Mouse (Mus musculus) forebrain, embryonic 12.5 days (tissue): ENCODE measurements at regions not wholly inside any gene's neighbourhood (a gene's known extent, or its start where the extent isn't known, plus 50 kb on each side); places are given as distances from the start of the nearest gene placed in this dataset.
A peak's percentile ranks its signal among the peaks of the same experiment; 100 is the strongest.
"Not testable (repeated sequence)": the region's sequence is repeated elsewhere in the genome, so short reads cannot be mapped to it uniquely, and the experiment has no call there.

Experiments
- ATAC-seq: fragments of 200-750 bp; cut with Nextera tagmentation; 2 replicates; pipeline ENCODE4 v1.8.0; 2017; ENCODE audit warnings: moderate TSS enrichment; ENCODE audit not compliant: low FRiP score
- H3K27ac ChIP-seq: fragments of 300-500 bp; sonication (generic); 2 replicates; pipeline ENCODE4 v1.5.1; 2016; ENCODE audit warnings: mild to moderate bottlenecking
- H3K27me3 ChIP-seq: fragments of 300-500 bp; sonication (generic); 2 replicates; pipeline ENCODE4 v1.6.1; 2016; ENCODE audit warnings: mild to moderate bottlenecking
- H3K36me3 ChIP-seq: fragments of 300-500 bp; sonication (generic); replicated peaks from 2 replicates; pipeline ENCODE4 v1.6.1; 2016; ENCODE audit warnings: mild to moderate bottlenecking
- H3K4me1 ChIP-seq: fragments of 300-500 bp; sonication (generic); 2 replicates; pipeline ENCODE4 v1.6.1; 2016
- H3K4me2 ChIP-seq: fragments of 300-500 bp; sonication (generic); 2 replicates; pipeline ENCODE4 v1.6.1; 2016; ENCODE audit warnings: mild to moderate bottlenecking, moderate library complexity
- H3K4me3 ChIP-seq: fragments of 300-500 bp; sonication (generic); replicated peaks from 2 replicates; pipeline ENCODE4 v1.5.1; 2016; ENCODE audit warnings: mild to moderate bottlenecking
- H3K9ac ChIP-seq: fragments of 300-500 bp; sonication (generic); 2 replicates; pipeline ENCODE4 v1.6.1; 2016; ENCODE audit warnings: mild to moderate bottlenecking
- H3K9me3 ChIP-seq: fragments of 300-500 bp; sonication (generic); 2 replicates; pipeline ENCODE4 v1.6.1; 2016
- WGBS: fragments of 180-500 bp; shearing (Covaris S2); methylation state at CpG from one replicate; pipeline ENCODE4 v1.1.7; 2016; 5-methylcytosine and 5-hydroxymethylcytosine counted together

GRCm38 (mm10) chr14:116586742-116587141 is 338.4 kb upstream of the Gpc6 start:
- H3K4me2 ChIP-seq = no peak overlapping the region
- no peak for ATAC-seq
- no peaks in the 10 kb centered on the region for H3K4me1 ChIP-seq
- WGBS = 84% methylated on average over 4 of the region's 4 CpGs
- H3K36me3 ChIP-seq = no peaks in the 10 kb centered on the region
- no peak overlapping the region for H3K4me3 ChIP-seq
- no peaks in the 10 kb centered on the region for H3K27me3 ChIP-seq
- H3K9ac ChIP-seq = no peak overlapping the region
- H3K9me3 ChIP-seq = no peaks in the 10 kb centered on the region
- no peak overlapping the region for H3K27ac ChIP-seq

GRCm38 (mm10) chr14:116589529-116589928 is 335.6 kb upstream of the Gpc6 start:
- no peak for ATAC-seq

GRCm38 (mm10) chr14:116590111-116590510 is 335.0 kb upstream of the Gpc6 start:
- ATAC-seq = 0 out of 2 replicates have a peak, but pooled peaks have one; percentile 44
- WGBS = 98% methylated on average over 3 of the region's 3 CpGs
- H3K4me2 ChIP-seq = no peak overlapping the region
- no peak overlapping the region for H3K9ac ChIP-seq
- H3K4me1 ChIP-seq = no peaks in the 10 kb centered on the region
- no peak overlapping the region for H3K4me3 ChIP-seq
- no peaks in the 10 kb centered on the region for H3K9me3 ChIP-seq
- no peak overlapping the region for H3K27ac ChIP-seq
- no peaks in the 10 kb centered on the region for H3K27me3 ChIP-seq
- H3K36me3 ChIP-seq = no peaks in the 10 kb centered on the region

More at GRCm38 (mm10) chr14:116589529-116589928, 335.6 kb upstream of the Gpc6 start:
- no peak overlapping the region for H3K4me2 ChIP-seq
- no peaks in the 10 kb centered on the region for H3K27me3 ChIP-seq
- H3K27ac ChIP-seq = no peak overlapping the region
- no peaks in the 10 kb centered on the region for H3K9me3 ChIP-seq
- no peaks in the 10 kb centered on the region for H3K4me1 ChIP-seq
- no peak overlapping the region for H3K9ac ChIP-seq
- H3K36me3 ChIP-seq = no peaks in the 10 kb centered on the region
- 79% methylated on average over 2 of the region's 2 CpGs for WGBS
- no peak overlapping the region for H3K4me3 ChIP-seq

GRCm38 (mm10) chr14:116608130-116608529 is 317.0 kb upstream of the Gpc6 start:
- Histone ChIP-seq H3K36me3 (no peaks in the 10 kb centered on the region), H3K27ac (no peak overlapping the region), H3K27me3 (no peaks in the 10 kb centered on the region), H3K9me3 (no peaks in the 10 kb centered on the region), H3K4me1 (no peaks in the 10 kb centered on the region), H3K4me2 (no peak overlapping the region), H3K9ac (no peak overlapping the region), H3K4me3 (no peak overlapping the region)
- 94% methylated on average over 2 of the region's 2 CpGs for WGBS
- ATAC-seq = no peak

- no peak overlapping the region for H3K27ac ChIP-seq
- H3K27me3 ChIP-seq = no peaks in the 10 kb centered on the region
- no peak overlapping the region for H3K4me3 ChIP-seq
- 95% methylated on average over 3 of the region's 3 CpGs for WGBS
- H3K9ac ChIP-seq = no peak overlapping the region
- no peak overlapping the region for H3K4me2 ChIP-seq
- H3K9me3 ChIP-seq = no peaks in the 10 kb centered on the region
- no peaks in the 10 kb centered on the region for H3K4me1 ChIP-seq
- no peaks in the 10 kb centered on the region for H3K36me3 ChIP-seq
- ATAC-seq = no peak
Measured at GRCm38 (mm10) chr14:116611210-116611609, 313.9 kb upstream of the Gpc6 start.

- no peak overlapping the region for H3K9ac ChIP-seq
- H3K4me1 ChIP-seq = no peaks in the 10 kb centered on the region
- no peaks in the 10 kb centered on the region for H3K36me3 ChIP-seq
- ATAC-seq = no peak
- no peak overlapping the region for H3K4me2 ChIP-seq
- no peak overlapping the region for H3K4me3 ChIP-seq
- no peaks in the 10 kb centered on the region for H3K9me3 ChIP-seq
- 93% methylated on average over 2 of the region's 2 CpGs for WGBS
- no peaks in the 10 kb centered on the region for H3K27me3 ChIP-seq
- no peak overlapping the region for H3K27ac ChIP-seq
Measured at GRCm38 (mm10) chr14:116632181-116632580, 292.9 kb upstream of the Gpc6 start.

- no peak overlapping the region for H3K27ac ChIP-seq
- H3K4me3 ChIP-seq = no peak overlapping the region
- ATAC-seq = no peak
- no peaks in the 10 kb centered on the region for H3K4me1 ChIP-seq
- H3K9me3 ChIP-seq = no peaks in the 10 kb centered on the region
- H3K27me3 ChIP-seq = no peaks in the 10 kb centered on the region
- no peak overlapping the region for H3K4me2 ChIP-seq
- H3K36me3 ChIP-seq = no peaks in the 10 kb centered on the region
- no peak overlapping the region for H3K9ac ChIP-seq
Measured at GRCm38 (mm10) chr14:116642091-116642490, 283.0 kb upstream of the Gpc6 start.

GRCm38 (mm10) chr14:116651897-116652296 is 273.2 kb upstream of the Gpc6 start:
- ATAC-seq = no peak
- Histone ChIP-seq H3K4me2 (no peak overlapping the region), H3K4me3 (no peak overlapping the region), H3K9me3 (no peaks in the 10 kb centered on the region), H3K9ac (no peak overlapping the region), H3K4me1 (no peaks in the 10 kb centered on the region), H3K27ac (no peak overlapping the region), H3K27me3 (no peaks in the 10 kb centered on the region), H3K36me3 (no peaks in the 10 kb centered on the region)
- WGBS = 89% methylated on average over 9 of the region's 9 CpGs

- no peak overlapping the region for H3K9ac ChIP-seq
- no peaks in the 10 kb centered on the region for H3K9me3 ChIP-seq
- no peaks in the 10 kb centered on the region for H3K36me3 ChIP-seq
- no peaks in the 10 kb centered on the region for H3K27me3 ChIP-seq
- no peaks in the 10 kb centered on the region for H3K4me1 ChIP-seq
- no peak for ATAC-seq
- 90% methylated on average over 5 of the region's 5 CpGs for WGBS
- H3K4me3 ChIP-seq = no peak overlapping the region
- H3K4me2 ChIP-seq = no peak overlapping the region
- no peak overlapping the region for H3K27ac ChIP-seq
Measured at GRCm38 (mm10) chr14:116683909-116684308, 241.2 kb upstream of the Gpc6 start.

GRCm38 (mm10) chr14:116697675-116698074 is 227.4 kb upstream of the Gpc6 start:
- Histone ChIP-seq H3K4me2 (no peak overlapping the region), H3K9ac (no peak overlapping the region), H3K4me1 (no peaks in the 10 kb centered on the region), H3K9me3 (no peaks in the 10 kb centered on the region), H3K36me3 (no peaks in the 10 kb centered on the region), H3K27ac (no peak overlapping the region), H3K4me3 (no peak overlapping the region), H3K27me3 (no peaks in the 10 kb centered on the region)
- 69% methylated on average over 5 of the region's 5 CpGs for WGBS
- ATAC-seq = no peak

- no peak overlapping the region for H3K27ac ChIP-seq
- H3K36me3 ChIP-seq = no peaks in the 10 kb centered on the region
- no peaks in the 10 kb centered on the region for H3K27me3 ChIP-seq
- peak; percentile 83; the same call in 1 of the 2 replicates for ATAC-seq
- H3K9me3 ChIP-seq = no peaks in the 10 kb centered on the region
- no peak overlapping the region for H3K9ac ChIP-seq
- H3K4me2 ChIP-seq = no peak overlapping the region
- no peak overlapping the region for H3K4me3 ChIP-seq
- WGBS = 33% methylated on average over 7 of the region's 7 CpGs
- H3K4me1 ChIP-seq = no peaks in the 10 kb centered on the region
Measured at GRCm38 (mm10) chr14:116698437-116698836, 226.7 kb upstream of the Gpc6 start.

GRCm38 (mm10) chr14:116734596-116734995 is 190.5 kb upstream of the Gpc6 start:
- ATAC-seq, H3K27me3 ChIP-seq, H3K27ac ChIP-seq, H3K4me3 ChIP-seq, H3K9ac ChIP-seq, H3K36me3 ChIP-seq, H3K4me2 ChIP-seq, H3K9me3 ChIP-seq, H3K4me1 ChIP-seq: not testable (repeated sequence)
- WGBS = 86% methylated on average over 6 of the region's 6 CpGs

- Histone ChIP-seq H3K4me2 (no peak overlapping the region), H3K4me3 (no peak overlapping the region), H3K9me3 (no peaks in the 10 kb centered on the region), H3K27ac (no peak overlapping the region), H3K9ac (no peak overlapping the region), H3K36me3 (no peaks in the 10 kb centered on the region), H3K27me3 (no peaks in the 10 kb centered on the region), H3K4me1 (no peaks in the 10 kb centered on the region)
- WGBS = 86% methylated on average over 7 of the region's 7 CpGs
- ATAC-seq = no peak
Measured at GRCm38 (mm10) chr14:116754438-116755157, 170.5 kb upstream of the Gpc6 start.
